Mouse (Mus musculus) ES-E14 (cell line): ENCODE measurements around the gene Gpx7. TPM values are rescaled to one million over a fixed set of nuclear protein-coding genes. Genes with fewer than 3 reads are reported as not detected.

ENCODE experiments used
- DNase-seq: peaks from one replicate; pipeline ENCODE4 v3.0.0-alpha.2; 2013; ENCODE audit warnings: low read depth, low spot score
- H3K27ac ChIP-seq: 2 replicates; pipeline ENCODE4 v1.5.1; 2012; ENCODE audit warnings: low read depth, mild to moderate bottlenecking, low read length, moderate library complexity, mixed read lengths; ENCODE audit not compliant: poor library complexity, insufficient read depth, severe bottlenecking
- H3K36me3 ChIP-seq: 2 replicates; pipeline ENCODE4 v1.6.1; 2012; ENCODE audit warnings: mild to moderate bottlenecking, low read length, moderate library complexity, mixed read lengths; ENCODE audit not compliant: control insufficient read depth, poor library complexity, insufficient read depth, severe bottlenecking
- H3K4me1 ChIP-seq, 2 experiments: fragments of 150-350 bp in 1 of 2; sonication (generic) in 1 of 2; 2 replicates each; pipeline ENCODE4 v1.6.1; 2012; ENCODE audit warnings: low read length in 2 of 2, mild to moderate bottlenecking in 1 of 2, mixed read lengths in 1 of 2; ENCODE audit not compliant: control insufficient read depth in 2 of 2, insufficient read depth in 2 of 2, poor library complexity in 1 of 2
- H3K4me3 ChIP-seq, 2 experiments: fragments of 150-350 bp in 1 of 2; sonication (generic) in 1 of 2; 2 replicates each; pipeline ENCODE4 v1.5.1; 2012; ENCODE audit warnings: low read length in 2 of 2, low read depth in 1 of 2, mild to moderate bottlenecking in 1 of 2, mixed read lengths in 1 of 2; ENCODE audit not compliant: insufficient read depth in 1 of 2, poor library complexity in 1 of 2, severe bottlenecking in 1 of 2
- H3K9ac ChIP-seq: 2 replicates; pipeline ENCODE4 v1.6.1; 2012; ENCODE audit warnings: low read depth, mild to moderate bottlenecking, low read length, mixed read lengths; ENCODE audit not compliant: poor library complexity, insufficient read depth, severe bottlenecking
- H3K9me3 ChIP-seq: fragments of 150-350 bp; sonication (generic); 2 replicates; pipeline ENCODE4 v1.6.1; 2012; ENCODE audit warnings: low read depth, mild to moderate bottlenecking, low read length; ENCODE audit not compliant: control insufficient read depth, insufficient read depth
- CHD2 ChIP-seq: IDR thresholded peaks from 2 replicates; pipeline ENCODE4 v1.6.1; 2014; ENCODE audit warnings: mild to moderate bottlenecking, low read depth, low read length, inconsistent platforms
- HCFC1 ChIP-seq: IDR thresholded peaks from 2 replicates; pipeline ENCODE4 v1.6.1; 2012; ENCODE audit warnings: low read length, inconsistent platforms, borderline replicate concordance; ENCODE audit not compliant: insufficient read depth
- MAFK ChIP-seq: IDR thresholded peaks from 2 replicates; pipeline ENCODE4 v1.6.1; 2014; ENCODE audit warnings: mild to moderate bottlenecking, low read depth, low read length, inconsistent platforms; ENCODE audit not compliant: insufficient read depth
- ZC3H11A ChIP-seq: IDR thresholded peaks from 2 replicates; pipeline ENCODE4 v1.6.1; 2012; ENCODE audit warnings: low read depth, mild to moderate bottlenecking, inconsistent platforms, low read length, borderline replicate concordance
- ZNF384 ChIP-seq: IDR thresholded peaks from 2 replicates; pipeline ENCODE4 v1.6.1; 2012; ENCODE audit warnings: low read depth, low read length, inconsistent platforms
- in situ Hi-C, 2 experiments: fragments of 600-800 bp; cut with MboI; formaldehyde crosslinking; loops; one replicate each; pipeline ENCODE4 v1.15.1; 2025; ENCODE audit warnings: low sequenced_read_pairs in 2 of 2, inconsistent platforms in 1 of 2; ENCODE audit not compliant: unreplicated experiment in 2 of 2
- total RNA-seq: library from RNA; depleted of rRNA; stranded (reverse); fragments of 300-350 nt; gene quantifications from 2 replicates; pipeline ENCODE4 v1.2.3, GENCODE M21; 2012

Gene Gpx7
- total RNA-seq, 1 experiment = 18.6 TPM

- Histone ChIP-seq H3K9ac (peak overlapping the region; percentile 35; the same call in 1 of the 2 replicates), H3K9me3 (no peaks in the 10 kb centered on the region), H3K36me3 (no peaks in the 10 kb centered on the region), H3K27ac (no peak overlapping the region), H3K4me3 (peak overlapping the region; percentile 19 to 34; a peak in 3 of 4 replicates), H3K4me1 (peaks cover 19 to 27% of the 10 kb centered on the region in 2 experiments)
- DNase-seq = no peak
- TF ChIP-seq CHD2 = no peak
- no peak for TF ChIP-seq ZNF384
- TF ChIP-seq HCFC1 = no peak
- TF ChIP-seq MAFK = no peak
- TF ChIP-seq ZC3H11A = no peak
- in situ Hi-C loops = no loop called here
These were observed 19.0 kb downstream of the Gpx7 start for GRCm38 (mm10) chr4:108387681-108388253.

- TF ChIP-seq CHD2 = no peak
- TF ChIP-seq MAFK = no peak
- TF ChIP-seq ZC3H11A = no peak
- no peak for TF ChIP-seq HCFC1
- TF ChIP-seq ZNF384 = no peak
- Histone ChIP-seq H3K36me3 (no peaks in the 10 kb centered on the region), H3K9me3 (no peaks in the 10 kb centered on the region), H3K4me3 (peak overlapping the region in 1 of 2 experiments; percentile 34; a peak in 1 of 4 replicates), H3K27ac (no peak overlapping the region), H3K4me1 (peaks cover 19 to 27% of the 10 kb centered on the region in 2 experiments), H3K9ac (no peak overlapping the region)
- in situ Hi-C loops = no loop called here
- DNase-seq = no peak
These were observed 19.7 kb downstream of the Gpx7 start for GRCm38 (mm10) chr4:108387106-108387505.

- no peak overlapping the region for H3K27ac ChIP-seq
- no peak overlapping the region for H3K4me3 ChIP-seq
These were observed 20.7 kb downstream of the Gpx7 start for GRCm38 (mm10) chr4:108386087-108386486.

GRCm38 (mm10) chr4:108383183-108383714 is 23.5 kb downstream of the Gpx7 start, which contains the start of gene Shisal2a:
Gene Shisal2a (minus strand): TSS chr4:108383349.
- no peaks in the 10 kb centered on the region for H3K9me3 ChIP-seq
- peaks cover 23 to 36% of the 10 kb centered on the region in 2 experiments for H3K4me1 ChIP-seq
- TF ChIP-seq ZC3H11A (no peak), CHD2 (no peak), MAFK (no peak), HCFC1 (no peak), ZNF384 (no peak)
- DNase-seq = no peak
- H3K27ac ChIP-seq = no peak within 1 kb of the TSS
- no peaks in the 10 kb centered on the region for H3K36me3 ChIP-seq
- peak within 1 kb of the TSS; percentile 63 to 74 for H3K4me3 ChIP-seq
- peak within 1 kb of the TSS; percentile 81 for H3K9ac ChIP-seq
- in situ Hi-C loops = no loop called here

More at GRCm38 (mm10) chr4:108386087-108386486, 20.7 kb downstream of the Gpx7 start:
- no peak for TF ChIP-seq ZNF384
- TF ChIP-seq CHD2 = no peak
- TF ChIP-seq HCFC1 = no peak
- no peak for TF ChIP-seq MAFK
- no peak for TF ChIP-seq ZC3H11A
- no peak overlapping the region for H3K9ac ChIP-seq
- peaks cover 19 to 26% of the 10 kb centered on the region in 2 experiments for H3K4me1 ChIP-seq
- DNase-seq = no peak
- no peaks in the 10 kb centered on the region for H3K36me3 ChIP-seq
- no peaks in the 10 kb centered on the region for H3K9me3 ChIP-seq
- in situ Hi-C loops = no loop called here
